Mouse (Mus musculus) small intestine, adult 2 months (tissue): ENCODE results near the gene Ggnbp2.

Experiments
- CTCF ChIP-seq: fragments of 200-500 bp; IDR thresholded peaks from 2 replicates; pipeline ENCODE4 v1.5.1; 2012; ENCODE audit warnings: low read depth, mild to moderate bottlenecking, control low read depth, inconsistent platforms, low read length, moderate library complexity, mixed read lengths; ENCODE audit not compliant: insufficient replicate concordance, insufficient read length; ENCODE audit errors: extremely low read depth
- POLR2A ChIP-seq: fragments of 200-500 bp; IDR thresholded peaks from 2 replicates; pipeline ENCODE4 v1.6.1; 2012; ENCODE audit warnings: low read depth, mild to moderate bottlenecking, control low read depth, inconsistent platforms, low read length, moderate library complexity

DNA sequence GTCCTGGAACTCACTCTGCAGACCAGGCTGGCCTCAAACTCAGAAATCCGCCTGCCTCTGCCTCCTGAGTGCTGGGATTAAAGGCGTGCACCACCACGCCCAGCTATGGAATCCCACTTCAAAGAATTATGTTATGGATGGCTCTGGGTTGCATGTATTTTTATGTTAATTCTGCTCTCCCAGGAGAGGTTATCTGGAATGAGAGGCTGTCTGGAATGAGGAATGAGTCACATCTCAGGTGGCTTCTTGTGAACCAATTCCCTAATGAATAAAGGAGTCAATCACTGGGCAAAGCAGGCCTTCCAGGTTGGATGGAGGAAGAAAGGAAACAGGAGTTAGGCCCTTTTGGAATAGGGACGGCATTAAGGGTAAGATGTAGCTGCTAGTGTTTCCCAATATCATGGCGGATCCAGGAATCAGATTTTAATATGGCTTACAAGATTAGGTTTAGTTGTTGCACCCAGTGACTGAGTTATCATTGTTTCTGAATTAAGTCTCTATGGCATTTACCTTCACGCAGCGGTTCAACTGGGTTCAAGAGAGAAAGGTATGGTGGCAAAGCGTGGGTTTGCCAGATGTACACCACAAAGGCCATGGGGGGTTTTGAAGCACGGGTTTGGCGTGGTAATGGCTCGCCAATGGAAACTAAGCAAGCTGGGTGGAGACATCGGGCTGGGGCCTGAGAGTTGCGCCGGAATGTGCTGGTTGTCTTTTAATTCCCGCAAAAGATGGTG, 23.7 kb downstream of the Ggnbp2 start:
- no peak for TF ChIP-seq CTCF
- no peak for TF ChIP-seq POLR2A
